In the genomic region with DNA sequence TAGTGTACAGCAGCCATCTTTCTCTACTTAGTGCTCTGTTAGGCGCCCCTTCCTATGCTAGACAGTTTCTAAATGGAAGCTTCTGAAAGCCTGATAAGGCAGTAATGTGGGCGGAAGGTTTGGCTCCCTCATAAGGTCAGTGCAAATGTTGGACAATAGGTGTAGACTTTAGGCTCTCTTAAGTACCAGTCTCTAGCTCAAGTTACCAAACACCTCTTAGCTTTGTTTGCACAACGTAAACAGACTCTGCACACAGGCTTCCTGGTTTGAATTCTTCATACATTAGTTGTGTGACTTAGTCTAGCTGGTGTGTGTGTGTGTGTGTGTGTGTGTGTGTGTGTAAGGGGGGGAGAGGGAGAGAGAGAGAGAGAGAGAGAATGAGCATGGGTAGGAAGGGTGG, we compare ENCODE assay signal across 20 mouse cellular contexts. TPM values are rescaled to one million over a fixed set of nuclear protein-coding genes. Genes with fewer than 3 reads are reported as not detected.
"Had no signal": no experiment of that assay in that cellular context is flagged by ENCODE, and none has a peak within 500 bp of the region (broad histone marks: within the 10 kb centered on the region; RNA-seq: fewer than 3 reads in every experiment).

No protein-coding gene starts in this region.

- H3K9ac ChIP-seq: hindbrain, embryonic 15.5 days; limb, embryonic 12.5 days; liver, embryonic 13.5 days; liver, postnatal 0 days; midbrain, embryonic 13.5 days; neural tube, embryonic 15.5 days had no signal

- H3K4me2 ChIP-seq: hindbrain, embryonic 15.5 days; limb, embryonic 12.5 days; liver, embryonic 13.5 days; midbrain, embryonic 13.5 days; neural tube, embryonic 15.5 days had no signal

- H3K4me3 ChIP-seq: hindbrain, embryonic 15.5 days; limb, embryonic 12.5 days; liver, embryonic 13.5 days; midbrain, embryonic 13.5 days; neural tube, embryonic 15.5 days had no signal

- H3K27ac ChIP-seq: hindbrain, embryonic 15.5 days; limb, embryonic 12.5 days; liver, embryonic 13.5 days; midbrain, embryonic 13.5 days; neural tube, embryonic 15.5 days had no signal

- DNase-seq: kidney, adult 2 months; kidney, postnatal 25 days; liver; liver, embryonic 13.5 days; liver, postnatal 0 days; thymus, adult 18-20 months; thymus, postnatal 25 days had no signal

- H3K9me3 ChIP-seq: hindbrain, embryonic 15.5 days; limb, embryonic 12.5 days; liver, embryonic 13.5 days; midbrain, embryonic 13.5 days; neural tube, embryonic 15.5 days had no signal

- H3K4me1 ChIP-seq: limb, embryonic 12.5 days; midbrain, embryonic 13.5 days had no signal

- H3K27me3 ChIP-seq: hindbrain, embryonic 15.5 days; limb, embryonic 12.5 days; liver, embryonic 13.5 days; midbrain, embryonic 13.5 days; neural tube, embryonic 15.5 days had no signal

- ATAC-seq: intestine, embryonic 16.5 days; liver, postnatal 0 days; midbrain, embryonic 13.5 days had no signal

RNA-seq across cellular contexts. Expression of a gene that starts 22.1 kb away (rescaled TPM):
- total RNA-seq: megakaryocyte progenitor cell, adult 5-6 weeks had no signal
- polyA plus RNA-seq: intestine, embryonic 16.5 days; kidney, adult 2 months; liver, embryonic 13.5 days; liver, postnatal 0 days; neural tube, embryonic 11.5 days had no signal

RNA-seq across cellular contexts. Expression of a gene that starts 28.6 kb away (rescaled TPM):
- total RNA-seq: layer of hippocampus, adult 18-20 months; layer of hippocampus, postnatal 10 days; left cerebral cortex, postnatal 36 days; megakaryocyte progenitor cell, adult 5-6 weeks; midbrain, postnatal 0 days had no signal
- polyA plus RNA-seq: hindbrain, embryonic 15.5 days; intestine, embryonic 16.5 days; kidney, adult 2 months; kidney, embryonic 16.5 days; limb, embryonic 12.5 days; liver, embryonic 13.5 days; liver, postnatal 0 days; midbrain, embryonic 13.5 days; midbrain, postnatal 0 days; neural tube, embryonic 11.5 days; neural tube, embryonic 15.5 days; urinary bladder, adult 2 months had no signal
